Mouse (Mus musculus): ENCODE data around the gene Mtch2. TPM values are rescaled to one million over a fixed set of nuclear protein-coding genes. Genes with fewer than 3 reads are reported as not detected.

Gene Mtch2
- polyA plus RNA-seq, 1 experiment from 2014 or later, result 246 TPM

Other genes with a start within 250 kb of the Mtch2 start
- 26.8 and 28.8 TPM in 2 replicates for gene Nup160, start 169.9 kb upstream of the Mtch2 start, polyA plus RNA-seq (2015; fragmentation: Nextera tagmentation; extraction: Ambion mirVana)
- 118 and 131 TPM in 2 replicates for gene Fnbp4, start 101.8 kb upstream of the Mtch2 start, polyA plus RNA-seq (2015; fragmentation: Nextera tagmentation; extraction: Ambion mirVana)
- 0.21 and 0.31 TPM in 2 replicates for gene Agbl2, start 64.4 kb upstream of the Mtch2 start, polyA plus RNA-seq (2015; fragmentation: Nextera tagmentation; extraction: Ambion mirVana)
- gene C1qtnf4, start 38.7 kb downstream of the Mtch2 start, polyA plus RNA-seq (2015; fragmentation: Nextera tagmentation; extraction: Ambion mirVana), result 18.1 and 27.3 TPM in 2 replicates
- gene Kbtbd4, start 57.6 kb downstream of the Mtch2 start, polyA plus RNA-seq (2015; fragmentation: Nextera tagmentation; extraction: Ambion mirVana), result 63.1 and 64.2 TPM in 2 replicates
- gene Ndufs3, start 57.7 kb downstream of the Mtch2 start, polyA plus RNA-seq (2015; fragmentation: Nextera tagmentation; extraction: Ambion mirVana), result 210 TPM in 2 replicates
- 137 and 140 TPM in 2 replicates for gene Celf1, start 93.2 kb downstream of the Mtch2 start, polyA plus RNA-seq (2015; fragmentation: Nextera tagmentation; extraction: Ambion mirVana)
- 0.48 and 0.54 TPM in 2 replicates for gene Rapsn, start 188.5 kb downstream of the Mtch2 start, polyA plus RNA-seq (2015; fragmentation: Nextera tagmentation; extraction: Ambion mirVana)
- gene Psmc3, start 206.9 kb downstream of the Mtch2 start, polyA plus RNA-seq (2015; fragmentation: Nextera tagmentation; extraction: Ambion mirVana), result 251 and 254 TPM in 2 replicates
- gene Slc39a13, start 223.3 kb downstream of the Mtch2 start, polyA plus RNA-seq (2015; fragmentation: Nextera tagmentation; extraction: Ambion mirVana), result 25.0 and 29.4 TPM in 2 replicates
- 1.8 and 3.0 TPM in 2 replicates for gene Spi1, start 235.2 kb downstream of the Mtch2 start, polyA plus RNA-seq (2015; fragmentation: Nextera tagmentation; extraction: Ambion mirVana)